ENCODE assay signal across 9 mouse cellular contexts in the genomic region with DNA sequence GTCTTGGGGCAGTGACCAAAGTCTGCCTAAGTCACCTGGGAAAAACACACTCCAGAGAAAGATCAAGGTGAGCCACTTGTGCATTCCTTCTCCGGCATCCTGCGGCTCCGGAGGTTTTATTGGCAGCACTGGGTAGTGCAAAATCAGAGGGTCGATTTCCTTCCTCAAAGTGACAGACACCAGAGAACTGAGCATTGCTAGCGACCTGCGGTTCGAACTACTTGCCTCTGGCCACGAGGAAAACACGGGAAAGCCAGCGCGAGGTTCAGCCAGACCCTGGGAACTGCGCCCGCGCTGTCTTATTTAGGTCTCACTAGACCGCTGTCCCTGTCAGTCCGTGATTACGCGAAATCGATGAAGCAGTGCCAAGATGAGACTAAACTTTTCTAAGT. TPM values are rescaled to one million over a fixed set of nuclear protein-coding genes. Genes with fewer than 3 reads are reported as not detected.
A peak's percentile ranks its signal among the peaks of the same experiment; 100 is the strongest.
DNase-seq lines count a peak whose midpoint lies in the region; ATAC-seq lines count a peak whose summit lies in the region.
"Had no signal": no experiment of that assay in that cellular context is flagged by ENCODE, and none has a peak within 500 bp of the region (broad histone marks: within the 10 kb centered on the region; RNA-seq: fewer than 3 reads in every experiment).

No protein-coding gene starts in this region.

- no peaks in the 10 kb centered on the region for H3K36me3 ChIP-seq in forebrain, embryonic 10.5 days (replicated peaks)
- H3K36me3 ChIP-seq in hindbrain, embryonic 13.5 days: no peaks in the 10 kb centered on the region
- no peaks in the 10 kb centered on the region for H3K36me3 ChIP-seq in limb, embryonic 13.5 days

- peak overlapping the region; percentile 90 for H3K4me2 ChIP-seq in hindbrain, embryonic 13.5 days
- peak overlapping the region; percentile 97 for H3K4me2 ChIP-seq in limb, embryonic 13.5 days (replicated peaks)

- peaks cover 74% of the 10 kb centered on the region for H3K27me3 ChIP-seq in forebrain, embryonic 10.5 days (ENCODE audit: poor library complexity, severe bottlenecking)
- peaks cover 28% of the 10 kb centered on the region for H3K27me3 ChIP-seq in hindbrain, embryonic 13.5 days
- H3K27me3 ChIP-seq in limb, embryonic 13.5 days: peaks cover 47% of the 10 kb centered on the region

- no peaks in the 10 kb centered on the region for H3K9me3 ChIP-seq in forebrain, embryonic 10.5 days
- H3K9me3 ChIP-seq in hindbrain, embryonic 13.5 days: no peaks in the 10 kb centered on the region
- no peaks in the 10 kb centered on the region for H3K9me3 ChIP-seq in limb, embryonic 13.5 days

- peak overlapping the region; percentile 77 for H3K4me3 ChIP-seq in forebrain, embryonic 10.5 days
- H3K4me3 ChIP-seq in hindbrain, embryonic 13.5 days: peak overlapping the region; percentile 64
- H3K4me3 ChIP-seq in limb, embryonic 13.5 days: peak overlapping the region; percentile 67
- H3K4me3 ChIP-seq: erythroblast, embryonic 14.5 days had no signal

- H3K9ac ChIP-seq in hindbrain, embryonic 13.5 days: no peak overlapping the region
- peak overlapping the region; percentile 74; the same call in 1 of the 2 replicates for H3K9ac ChIP-seq in limb, embryonic 13.5 days

- DNase-seq in adrenal gland, adult 18-20 months (ENCODE audit: low spot score in 2 of 2): peak; percentile 11 to 32
- no peak for DNase-seq in adrenal gland, postnatal 4 days (ENCODE audit: low spot score in 2 of 2)
- peak; percentile 19 for DNase-seq in adrenal gland, postnatal 10 days
- peak; percentile 51 for DNase-seq in forebrain, embryonic 10.5 days (ENCODE audit: extremely low spot score, low spot score)
- DNase-seq in neural tube, embryonic 10.5 days (ENCODE audit: extremely low spot score, low spot score): peak; percentile 58
- no peak for DNase-seq in urinary bladder, adult 2 months (ENCODE audit: low spot score)

- no peak for ATAC-seq in hindbrain, embryonic 13.5 days (ENCODE audit: low FRiP score)
- ATAC-seq in limb, embryonic 13.5 days (ENCODE audit: low FRiP score, low read depth): no peak

- H3K4me1 ChIP-seq in forebrain, embryonic 10.5 days: peaks cover 24% of the 10 kb centered on the region
- peaks cover 12% of the 10 kb centered on the region for H3K4me1 ChIP-seq in hindbrain, embryonic 13.5 days (replicated peaks)
- peaks cover 18% of the 10 kb centered on the region for H3K4me1 ChIP-seq in limb, embryonic 13.5 days

- no peak overlapping the region for H3K27ac ChIP-seq in forebrain, embryonic 10.5 days
- H3K27ac ChIP-seq in hindbrain, embryonic 13.5 days: no peak overlapping the region
- H3K27ac ChIP-seq in limb, embryonic 13.5 days: no peak overlapping the region

- WGBS in forebrain, embryonic 10.5 days: under 1% methylated on average over 19 of the region's 19 CpGs
- WGBS in hindbrain, embryonic 13.5 days: 1% methylated on average over 19 of the region's 19 CpGs
- WGBS in limb, embryonic 13.5 days: under 1% methylated on average over 19 of the region's 19 CpGs

RNA-seq across cellular contexts. Expression of gene Cacnb4, which starts 1.7 kb away (rescaled TPM):
- under 1 TPM; 0.23 to 0.61 TPM for total RNA-seq in adrenal gland, adult 18-20 months (2021)
- total RNA-seq in adrenal gland, postnatal 4 days (2021): 1 to 10 TPM; 1.1 to 2.4 TPM
- 1 to 10 TPM in 1 of 2 experiments, under 1 TPM in 1; 0.36 to 1.4 TPM for total RNA-seq in adrenal gland, postnatal 10 days (2021)
- polyA plus RNA-seq in forebrain, embryonic 10.5 days (2016; fragmentation: Nextera tagmentation; extraction: Ambion mirVana): 0.50 and 1.1 TPM in 2 replicates
- polyA plus RNA-seq in hindbrain, embryonic 13.5 days (2015; fragmentation: Nextera tagmentation; extraction: Ambion mirVana): 11.0 and 13.3 TPM in 2 replicates
- polyA plus RNA-seq in limb, embryonic 13.5 days (2015; fragmentation: Nextera tagmentation; extraction: Ambion mirVana): 1.3 and 1.6 TPM in 2 replicates
- 0.74 and 0.75 TPM in 2 replicates for polyA plus RNA-seq in urinary bladder, adult 2 months (2012; rRNA removed)
- polyA plus RNA-seq: erythroblast, embryonic 14.5 days had no signal

Comparison
In these comparisons a context has a peak if more than half of its experiments do, and no peak if none do; other contexts are left out.
1. DNase-seq: peak in adrenal gland, adult 18-20 months (2 of 2), adrenal gland, postnatal 10 days (single experiment), forebrain, embryonic 10.5 days (single experiment) and neural tube, embryonic 10.5 days (single experiment); none in adrenal gland, postnatal 4 days (0 of 2) and urinary bladder, adult 2 months (single experiment).
2. Peak in every context shown above with its lines, with median percentiles within 50 percentile points of each other: H3K4me3 ChIP-seq.